Mouse (Mus musculus) kidney, adult 8-10 months (tissue): ENCODE measurements at regions not wholly inside any gene's neighbourhood (a gene's known extent, or its start where the extent isn't known, plus 50 kb on each side); places are given as distances from the start of the nearest gene placed in this dataset.
"Not testable (repeated sequence)": the region's sequence is repeated elsewhere in the genome, so short reads cannot be mapped to it uniquely, and the experiment has no call there.

Experiments used
- DNase-seq, 2 experiments: peaks; one replicate each; pipeline ENCODE4 v3.0.0; 2022

DNA sequence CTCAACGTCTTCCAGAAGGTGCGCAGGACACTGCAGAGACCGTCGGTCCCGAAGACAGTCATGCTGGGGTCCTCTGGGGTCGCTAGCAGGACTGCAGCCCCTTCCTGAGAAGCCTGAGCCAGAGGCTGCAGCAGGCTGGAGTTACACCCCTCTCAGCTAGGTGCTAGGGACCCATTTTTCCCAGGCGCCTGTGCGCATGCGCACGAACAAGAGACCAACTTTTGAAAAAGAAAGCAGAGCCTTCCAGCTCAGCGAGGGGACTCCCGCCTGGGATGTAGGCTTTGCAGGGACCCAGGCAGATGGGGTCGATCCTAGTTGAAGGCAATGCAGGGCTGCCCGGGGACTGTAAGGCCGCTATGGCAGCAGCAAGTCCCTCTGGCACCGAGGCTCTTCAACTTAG lies 104.7 kb upstream of the Atg7 start:
- DNase-seq: not testable (repeated sequence)

DNA sequence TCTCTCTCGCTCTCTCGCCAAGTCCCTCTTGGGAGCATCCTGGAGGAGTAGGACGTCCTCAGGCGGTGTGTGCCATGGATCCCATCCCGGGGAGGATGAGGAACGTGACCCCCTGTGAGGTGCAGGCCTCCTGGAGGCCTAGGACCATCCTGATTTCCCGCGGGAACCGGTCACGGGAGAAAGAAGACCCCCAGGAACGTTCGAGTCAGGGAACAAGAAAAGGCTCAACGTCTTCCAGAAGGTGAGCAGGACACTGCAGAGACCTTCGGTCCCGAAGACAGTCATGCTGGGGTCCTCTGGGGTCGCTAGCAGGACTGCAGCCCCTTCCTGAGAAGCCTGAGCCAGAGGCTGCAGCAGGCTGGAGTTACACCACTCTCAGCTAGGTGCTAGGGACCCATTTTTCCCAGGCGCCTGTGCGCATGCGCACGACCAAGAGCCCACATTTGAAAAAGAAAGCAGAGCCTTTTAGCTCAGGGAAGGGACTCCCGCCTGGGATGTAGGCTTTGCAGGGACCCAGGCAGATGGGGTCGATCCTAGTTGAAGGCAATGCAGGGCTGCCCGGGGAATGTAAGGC lies 92.7 kb upstream of the Atg7 start:
- DNase-seq: peak in 1 of 2 experiments; percentile 4

- DNase-seq: peak in 1 of 2 experiments; percentile 1
Measured at GRCm38 (mm10) chr6:114553072-114553471, 89.8 kb upstream of the Atg7 start.

- not testable (repeated sequence) for DNase-seq
Measured at GRCm38 (mm10) chr6:114555186-114555585, 87.7 kb upstream of the Atg7 start.

DNA sequence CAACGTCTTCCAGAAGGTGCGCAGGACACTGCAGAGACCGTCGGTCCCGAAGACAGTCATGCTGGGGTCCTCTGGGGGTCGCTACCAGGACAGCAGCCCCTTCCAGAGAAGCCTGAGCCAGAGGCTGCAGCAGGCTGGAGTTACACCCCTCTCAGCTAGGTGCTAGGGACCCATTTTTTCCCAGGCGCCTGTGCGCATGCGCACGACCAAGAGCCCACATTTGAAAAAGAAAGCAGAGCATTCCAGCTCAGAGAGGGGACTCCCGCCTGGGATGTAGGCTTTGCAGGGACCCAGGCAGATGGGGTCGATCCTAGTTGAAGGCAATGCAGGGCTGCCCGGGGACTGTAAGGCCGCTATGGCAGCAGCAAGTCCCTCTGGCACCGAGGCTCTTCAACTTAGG lies 65.6 kb upstream of the Atg7 start:
- peak; percentile 0 to 24 for DNase-seq
